Mouse (Mus musculus) R1 (cell line): ENCODE measurements at regions not wholly inside any gene's neighbourhood (a gene's known extent, or its start where the extent isn't known, plus 50 kb on each side); places are given as distances from the start of the nearest gene placed in this dataset.

Source experiments
- DNase-seq: peaks from one replicate; pipeline ENCODE4 v3.0.0-alpha.2; 2018; ENCODE audit warnings: low read depth, low spot score

DNA sequence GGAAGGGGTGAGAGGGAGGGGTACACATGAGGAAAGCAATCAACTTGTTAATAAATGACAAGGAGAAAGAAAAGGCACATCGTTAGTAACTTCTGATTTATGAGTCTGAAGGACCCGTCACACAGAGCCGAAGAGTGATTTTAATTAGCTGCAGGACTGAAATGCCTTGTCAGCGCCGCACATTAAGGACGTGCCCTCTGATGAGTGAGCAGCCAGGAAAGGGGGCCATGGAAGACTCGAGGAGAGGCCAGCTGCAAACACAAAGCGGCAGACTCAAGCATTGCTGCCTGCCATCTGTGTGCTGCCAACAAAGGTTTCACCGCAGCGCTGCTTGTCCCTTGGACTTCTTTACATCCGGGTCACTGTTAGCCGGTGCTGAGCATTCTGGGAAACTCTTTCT is 184.8 kb upstream of the Fn1 start:
- peak; percentile 15 for DNase-seq

DNA sequence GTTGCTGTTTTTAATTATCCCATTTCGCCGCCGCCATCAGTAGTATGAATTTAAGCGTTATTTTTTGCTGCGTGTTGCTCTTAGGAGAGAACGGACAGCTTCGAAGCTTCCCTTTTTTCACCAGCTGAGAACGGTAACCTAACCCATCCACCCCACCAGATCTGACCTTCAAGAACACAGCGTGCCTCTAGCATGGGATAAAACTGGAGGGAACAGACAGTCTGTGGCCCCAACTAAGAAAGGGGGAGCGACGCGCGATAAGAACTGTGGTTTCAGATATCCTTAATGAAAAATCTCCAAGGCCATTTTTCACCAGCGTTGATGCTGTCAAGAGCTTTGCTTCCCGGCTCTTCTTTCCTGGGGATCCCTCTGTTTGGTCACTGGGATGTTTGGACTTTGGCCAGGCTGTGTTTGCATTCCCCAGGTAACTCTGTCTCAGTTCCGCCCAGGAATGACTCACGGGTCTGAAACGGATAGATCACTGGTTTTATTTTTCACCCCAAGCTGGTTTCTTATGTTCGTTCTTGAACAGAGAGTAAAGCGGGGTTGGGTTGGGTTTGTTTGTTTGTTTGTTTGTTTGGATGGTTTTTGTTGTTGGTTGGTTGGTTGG is 184.1 kb upstream of the Fn1 start:
- DNase-seq: peak; percentile 7

DNA sequence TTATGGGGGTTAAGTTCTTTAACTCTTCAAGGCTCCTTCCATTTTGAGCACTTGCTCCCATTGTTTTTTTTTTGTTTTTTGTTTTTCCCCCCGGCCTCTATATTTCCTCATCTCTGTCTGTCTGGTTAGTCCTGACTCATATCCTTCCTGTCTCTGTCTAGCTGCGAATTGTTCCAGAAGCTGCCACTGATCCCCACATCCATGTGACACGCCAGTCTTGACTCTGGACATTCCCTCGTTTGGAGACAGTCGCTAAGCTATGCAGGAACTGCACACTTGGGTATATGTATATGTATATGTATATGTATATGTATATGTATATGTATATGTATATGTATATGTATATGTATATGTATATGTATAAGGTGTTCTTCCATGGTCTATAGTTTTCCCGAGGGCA is 177.4 kb upstream of the Fn1 start:
- DNase-seq: no peak

DNA sequence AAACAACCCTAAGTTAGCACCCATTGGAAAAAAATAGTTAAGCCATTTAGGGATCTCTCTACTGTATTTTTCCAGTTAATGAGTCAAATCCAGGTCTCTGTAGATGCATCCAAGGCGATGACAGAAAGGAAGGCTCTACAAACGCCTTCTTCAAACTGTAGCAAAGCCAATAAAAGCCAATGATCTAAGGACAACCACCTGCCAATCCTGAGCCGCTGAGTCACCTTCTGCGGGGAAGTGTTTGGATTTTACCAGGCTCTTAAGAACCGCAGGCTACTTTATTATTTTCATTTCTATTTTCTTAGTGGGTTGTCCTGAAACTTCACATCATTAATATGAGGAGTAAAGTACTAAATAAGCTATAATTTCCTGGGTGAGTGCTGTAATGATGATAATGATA is 171.4 kb upstream of the Fn1 start:
- DNase-seq: no peak

DNA sequence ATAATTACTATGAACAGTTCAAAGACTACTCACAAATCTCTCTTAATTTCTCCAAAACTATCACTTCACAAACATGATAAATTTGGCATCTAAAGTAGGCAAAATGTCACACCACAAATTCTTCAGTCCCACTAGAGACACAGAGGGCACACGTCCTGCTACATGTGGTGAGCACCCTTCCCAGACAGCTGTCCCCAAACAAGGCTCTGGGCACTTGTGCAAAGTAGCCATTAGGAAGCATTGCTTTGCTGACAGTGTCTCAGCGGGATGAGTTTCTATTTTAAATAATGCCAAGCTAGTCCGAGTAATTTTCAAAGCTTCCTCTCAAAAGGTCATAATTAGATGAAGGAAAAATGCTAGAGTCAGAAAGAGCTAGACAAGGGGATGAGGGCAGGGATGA is 169.1 kb upstream of the Fn1 start:
- DNase-seq: no peak

DNA sequence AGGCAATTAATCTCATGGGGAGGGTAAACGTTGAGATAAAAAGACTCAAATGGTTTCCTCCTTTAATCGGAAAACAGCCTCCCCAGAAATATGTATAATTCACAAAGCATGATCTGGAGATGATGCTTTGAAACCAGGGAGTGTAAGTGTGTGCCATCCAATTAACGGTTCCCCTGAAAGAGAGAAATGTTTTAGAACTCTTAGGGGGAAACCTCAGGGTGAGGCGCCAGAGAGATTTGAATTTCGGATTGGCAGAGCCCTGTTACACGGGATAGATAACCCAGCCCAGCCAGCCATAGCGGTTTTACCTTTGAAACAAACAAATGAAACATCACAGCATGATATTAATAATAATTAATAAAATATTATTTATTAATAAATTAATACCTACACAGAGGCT is 168.1 kb upstream of the Fn1 start:
- DNase-seq: no peak

DNA sequence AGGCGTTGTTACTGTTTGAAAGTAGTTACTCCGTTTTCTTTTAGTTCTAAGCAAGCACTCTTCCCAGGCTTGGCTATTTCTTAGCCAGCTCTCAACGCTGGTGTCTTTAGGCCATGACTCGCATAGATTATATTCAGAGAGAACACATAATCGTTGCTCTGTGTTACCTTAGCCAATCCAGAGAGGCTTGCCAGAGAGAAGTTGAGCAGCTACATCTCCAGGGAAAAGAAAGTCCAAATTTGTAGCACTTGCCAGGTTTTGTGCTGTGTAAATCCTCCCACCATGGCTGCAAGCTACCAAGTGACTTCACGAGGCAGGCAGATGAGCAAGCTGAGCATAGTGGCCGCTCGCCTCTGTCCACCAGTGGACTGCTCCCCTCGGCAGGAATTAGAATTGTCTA is 163.3 kb upstream of the Fn1 start:
- no peak for DNase-seq

DNA sequence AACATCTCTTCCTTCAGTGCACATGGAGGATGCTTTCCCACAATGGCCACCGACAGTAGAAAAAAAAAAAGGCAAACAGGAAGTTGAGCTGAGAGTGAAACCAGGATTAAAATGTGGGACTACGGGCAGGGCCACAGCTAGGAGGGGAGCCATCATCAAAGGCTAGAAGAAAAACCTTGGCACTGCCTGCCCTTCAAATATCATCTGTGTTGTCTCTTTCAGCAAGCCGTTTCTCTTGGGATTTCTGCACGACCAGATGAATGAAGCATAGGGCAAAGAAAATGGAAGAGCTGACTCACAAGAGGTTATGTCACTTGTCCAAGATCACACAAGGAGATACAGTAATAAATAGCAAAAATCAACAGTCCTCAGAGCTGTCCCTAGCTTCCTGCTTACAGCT is 161.1 kb upstream of the Fn1 start:
- no peak for DNase-seq

DNA sequence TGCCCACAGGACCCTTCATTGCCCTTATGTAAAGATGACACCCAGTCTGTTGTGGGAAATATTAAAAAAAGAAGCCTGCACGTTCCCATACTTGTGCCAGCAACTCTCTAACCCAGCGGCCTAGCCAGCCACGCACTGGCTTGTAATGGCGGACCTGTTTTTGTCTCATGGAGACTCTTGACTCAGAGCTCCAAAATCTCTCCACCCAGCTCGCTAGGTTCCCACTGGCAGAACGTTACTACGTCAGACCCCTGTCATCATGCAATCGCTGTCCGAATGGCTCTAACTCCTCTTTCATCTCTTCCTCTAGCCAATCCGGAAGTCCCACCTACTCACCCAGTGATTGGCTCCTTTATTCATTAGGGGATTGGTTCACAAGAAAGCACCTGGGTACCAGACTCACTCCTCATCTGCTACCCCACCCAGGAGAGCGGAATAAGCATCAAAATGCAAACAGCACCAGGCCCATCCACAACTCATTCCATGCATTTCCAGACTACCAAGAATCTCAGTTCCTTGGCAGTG is 159.2 kb upstream of the Fn1 start:
- peak; percentile 76 for DNase-seq

DNA sequence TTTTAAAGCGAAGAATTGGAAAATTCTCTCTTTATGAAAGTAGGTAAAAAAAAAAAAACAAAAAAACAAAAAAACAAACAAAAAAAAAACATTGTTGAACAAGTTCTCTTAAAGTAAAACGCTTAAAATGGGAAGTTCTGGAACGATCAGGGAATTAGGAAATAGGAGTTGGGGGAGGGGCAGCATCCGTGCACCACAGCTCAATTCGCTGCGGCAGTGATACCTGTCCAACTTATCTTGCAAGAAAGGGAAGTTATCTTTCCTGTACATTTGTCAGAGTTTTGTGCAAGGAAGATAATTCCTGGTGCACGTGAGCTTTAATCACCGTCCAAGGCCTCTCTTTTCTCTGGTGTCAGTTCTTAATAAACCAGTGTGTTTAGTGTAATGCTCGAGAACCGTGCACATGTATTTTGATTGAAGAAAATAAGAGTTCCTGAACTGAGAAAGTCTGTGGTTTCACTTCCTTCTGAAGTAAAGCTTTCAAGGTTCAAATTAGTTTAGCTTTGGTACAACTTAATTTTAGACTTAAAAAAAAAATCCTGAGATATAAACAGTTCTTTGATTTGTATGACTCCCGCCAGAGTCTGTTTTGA is 158.3 kb upstream of the Fn1 start:
- DNase-seq: no peak

DNA sequence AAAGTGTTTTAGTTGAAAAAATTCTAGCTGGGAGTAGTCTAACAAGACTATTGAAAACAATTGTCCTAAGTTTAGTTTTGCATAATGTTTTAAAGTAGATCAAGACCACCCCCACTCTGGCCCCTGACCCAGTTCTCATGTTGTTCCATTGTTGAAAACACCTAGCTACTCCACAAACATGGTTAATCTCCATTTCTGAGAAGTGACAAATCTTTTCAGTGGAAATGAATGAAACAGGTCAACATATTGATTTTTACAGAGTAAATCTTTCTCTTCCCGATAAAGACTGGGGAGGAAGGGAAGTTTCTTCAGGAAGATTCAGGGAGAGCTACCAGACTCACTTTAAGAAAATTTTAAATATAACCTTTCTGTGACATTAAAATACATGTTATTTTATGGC is 155.0 kb upstream of the Fn1 start:
- no peak for DNase-seq

DNA sequence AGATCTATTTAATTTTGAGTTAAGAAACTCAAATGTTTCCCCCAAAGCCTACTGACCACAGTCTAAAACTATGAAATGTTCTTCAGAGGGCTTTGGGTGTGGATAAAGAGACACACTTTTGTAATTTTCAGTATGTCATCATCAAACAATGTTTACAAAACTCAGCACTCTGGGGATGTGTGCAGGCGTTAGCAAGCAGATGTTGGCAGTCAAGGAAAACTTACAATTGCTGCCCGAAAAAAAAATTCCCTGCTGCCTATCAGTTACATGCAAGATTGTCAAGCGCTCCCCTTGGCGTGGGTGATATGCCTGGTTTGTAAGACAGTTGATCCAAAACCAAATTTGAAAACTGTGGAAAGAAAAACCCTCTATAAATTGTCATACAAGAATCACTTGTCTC is 154.6 kb upstream of the Fn1 start:
- DNase-seq: no peak

DNA sequence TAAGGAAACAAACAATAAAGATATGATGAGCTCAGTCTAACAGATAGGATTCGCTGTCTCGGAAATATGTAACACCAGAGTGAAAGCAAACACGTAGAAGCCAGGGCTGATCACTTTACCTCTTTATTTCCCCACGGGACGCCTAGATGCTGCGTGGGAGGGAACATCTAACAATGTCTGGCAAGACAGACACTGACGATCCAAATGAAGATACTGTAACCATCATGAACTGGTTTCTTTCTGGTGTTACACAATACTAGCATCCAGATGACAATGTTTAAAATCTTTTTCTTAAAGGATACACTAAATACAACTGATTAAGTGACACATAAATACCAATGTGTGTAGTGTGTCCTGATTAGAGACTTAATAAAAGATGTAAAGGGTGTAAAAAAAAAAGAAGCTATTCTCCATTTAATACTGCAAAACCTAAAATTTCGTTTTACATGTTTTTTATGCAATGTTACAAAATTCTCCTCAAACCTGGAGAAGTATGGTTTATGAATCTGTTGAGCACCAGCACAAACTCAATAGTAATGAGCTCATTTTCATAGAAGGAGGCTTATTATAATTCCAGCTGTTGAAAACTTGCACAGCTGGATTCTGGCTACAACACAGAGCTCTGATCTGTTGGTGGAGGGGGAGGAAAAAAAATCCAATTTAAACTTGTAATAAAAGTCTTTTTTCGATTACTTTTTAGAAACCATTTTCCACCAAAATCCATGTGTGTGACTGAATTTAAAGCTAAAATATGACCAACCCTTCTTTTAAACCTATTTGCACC is 148.5 kb upstream of the Fn1 start:
- DNase-seq: no peak

DNA sequence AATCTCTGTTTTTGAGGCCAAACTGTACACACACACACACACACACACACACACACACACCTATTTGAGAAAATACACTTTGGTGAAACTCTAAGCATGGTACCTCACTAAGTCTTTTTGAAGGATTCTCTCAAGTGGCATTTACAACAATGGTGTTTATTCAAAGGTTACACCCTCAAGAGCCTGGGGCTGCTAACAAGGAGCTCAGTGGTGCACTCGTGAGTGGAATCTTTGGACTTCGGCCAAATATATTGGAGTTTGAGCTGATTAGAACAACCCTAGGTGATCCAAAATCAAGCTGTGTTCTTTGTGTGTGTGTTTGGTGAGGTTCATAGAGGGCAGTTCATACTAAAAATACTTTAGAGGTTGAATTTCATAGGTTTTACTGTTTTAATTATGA is 147.6 kb upstream of the Fn1 start:
- no peak for DNase-seq

DNA sequence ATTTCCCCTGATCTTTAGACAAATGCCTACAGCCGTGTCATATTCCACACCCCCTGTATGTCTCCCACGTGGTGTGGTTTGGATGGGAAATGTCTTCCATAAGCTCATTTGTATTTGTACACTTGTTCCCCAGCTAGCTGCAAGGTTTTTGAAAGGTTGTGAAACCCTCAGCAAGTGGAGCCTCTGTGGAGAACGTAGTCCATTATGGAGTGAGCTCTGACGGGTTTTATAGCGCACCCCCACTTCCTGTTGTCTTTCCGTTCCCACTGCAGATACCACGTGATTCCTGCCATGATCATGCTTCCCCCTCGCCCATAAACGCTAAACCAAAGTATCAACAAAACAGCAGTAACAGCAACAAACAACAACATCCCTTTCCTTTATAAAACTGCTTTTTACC is 145.6 kb upstream of the Fn1 start:
- no peak for DNase-seq

DNA sequence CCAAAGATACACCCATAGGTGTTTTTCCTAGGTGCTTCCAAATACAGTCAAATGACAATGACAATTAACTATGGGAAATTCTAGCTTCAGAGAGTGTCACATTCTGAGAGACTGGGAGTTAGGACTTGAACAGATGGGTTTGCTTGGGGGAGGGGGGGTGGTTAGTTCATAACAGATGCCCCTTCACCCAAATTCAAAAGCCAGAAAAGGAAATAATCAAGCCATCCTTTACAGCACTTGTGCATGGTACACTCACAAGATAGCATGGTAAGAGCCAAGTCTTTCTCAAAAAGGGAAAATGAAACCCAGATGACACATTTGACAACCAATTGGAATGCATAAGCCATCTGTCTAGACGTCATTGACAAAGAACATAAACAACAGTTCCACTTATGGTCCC is 135.4 kb upstream of the Fn1 start:
- no peak for DNase-seq

DNA sequence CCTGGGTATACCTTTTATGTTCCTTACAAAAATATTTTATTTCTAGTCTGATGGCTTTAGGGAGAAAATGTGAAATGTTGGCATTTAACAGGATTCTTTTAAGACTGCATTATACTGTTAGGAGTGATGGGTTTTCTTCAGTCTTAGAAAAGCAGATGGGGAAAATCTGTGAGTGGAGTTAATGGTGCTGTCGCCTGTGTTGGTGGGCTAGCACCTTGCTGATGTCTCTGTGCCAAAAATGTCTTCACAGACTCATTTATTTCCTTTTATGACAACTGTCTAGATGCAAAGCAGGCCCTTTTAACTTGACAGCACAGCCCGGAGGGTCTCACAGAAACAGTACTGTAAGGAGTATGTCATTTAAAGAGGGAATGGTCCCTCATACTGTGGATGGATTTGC is 131.9 kb upstream of the Fn1 start:
- DNase-seq: no peak

DNA sequence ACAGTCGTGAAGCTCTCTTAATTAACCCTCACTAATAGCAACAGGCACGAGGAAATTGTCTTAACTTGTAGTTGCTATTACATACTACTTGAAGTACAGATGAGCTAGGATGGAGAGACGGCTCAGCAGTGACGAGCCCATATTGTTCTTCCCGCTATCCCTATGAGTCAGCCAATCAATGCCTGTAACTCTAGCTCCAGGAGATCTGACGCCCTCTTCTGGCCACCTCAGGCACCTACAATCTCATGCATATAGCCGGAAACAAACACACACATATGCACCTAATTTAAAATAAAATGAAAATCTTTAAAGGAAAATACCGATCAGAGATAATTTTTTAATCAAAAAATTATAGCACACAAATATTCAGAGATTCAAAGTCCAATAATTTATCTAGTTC is 125.3 kb upstream of the Fn1 start:
- peak; percentile 61 for DNase-seq

DNA sequence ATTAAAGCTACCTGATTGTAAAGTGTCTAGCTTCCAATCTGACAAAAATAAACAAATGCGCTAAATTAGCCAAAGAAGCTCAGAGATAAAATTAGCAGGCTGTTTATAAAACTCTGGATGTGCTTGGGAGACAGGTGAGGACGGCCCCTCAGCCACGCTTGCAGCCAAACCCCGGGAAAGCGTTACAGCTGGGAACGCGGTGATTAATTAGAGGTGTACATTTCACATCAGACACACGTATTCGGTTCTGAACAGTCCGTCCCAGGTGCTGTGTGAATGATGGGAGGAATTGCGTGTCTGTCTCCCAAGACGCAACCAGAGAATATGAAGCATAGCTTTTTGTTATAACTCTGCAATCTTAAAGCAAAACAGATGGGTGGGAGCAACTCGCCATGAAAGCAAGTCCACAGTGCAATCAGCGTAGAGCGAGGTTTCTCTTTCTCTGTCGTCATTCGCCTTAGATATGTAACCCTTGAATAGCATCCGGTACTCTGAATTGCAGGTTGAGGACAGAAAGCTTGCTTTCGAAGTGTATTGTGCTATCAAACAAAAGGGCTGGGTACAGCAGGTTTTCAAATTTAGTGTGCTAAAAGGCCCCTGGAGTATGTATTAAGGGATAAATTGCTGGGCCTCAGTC is 123.0 kb upstream of the Fn1 start:
- no peak for DNase-seq

DNA sequence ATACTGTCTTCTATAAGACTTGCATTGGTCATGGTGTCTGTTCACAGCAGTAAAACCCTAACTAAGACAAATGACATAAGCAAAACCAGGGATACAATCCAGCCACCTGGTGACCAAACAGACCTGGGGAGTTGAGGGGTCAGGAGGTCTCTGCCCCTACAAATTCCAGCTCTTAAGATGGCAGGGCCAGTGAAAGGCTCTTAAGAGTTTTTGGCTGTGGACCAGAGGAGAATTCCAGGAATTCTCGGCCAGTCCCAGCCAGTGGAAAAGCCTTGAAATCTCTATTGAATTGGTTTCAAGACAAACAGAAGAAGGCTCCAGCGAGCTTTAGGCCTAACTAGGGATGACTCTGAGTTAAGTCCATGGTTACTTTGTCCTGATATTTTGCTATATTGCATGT is 119.5 kb upstream of the Fn1 start:
- DNase-seq: no peak

DNA sequence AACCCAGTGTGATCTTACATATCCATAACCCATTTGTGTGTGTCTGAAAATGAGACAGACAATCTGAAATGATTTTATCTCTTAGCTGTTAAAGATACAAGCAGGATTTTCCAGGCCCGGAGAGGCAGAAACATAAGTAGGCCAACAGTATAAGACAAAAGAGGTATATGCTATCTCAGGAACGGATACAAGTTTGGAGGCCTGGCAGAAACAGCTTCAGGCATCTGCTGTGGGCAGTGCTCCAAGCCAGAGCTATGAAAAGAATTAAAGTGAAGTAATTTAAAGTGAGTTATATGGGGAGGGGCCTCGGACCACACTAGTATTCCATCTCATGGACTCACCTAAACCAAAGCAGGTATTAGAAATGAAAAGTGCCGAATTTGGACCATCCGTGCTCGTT is 118.8 kb upstream of the Fn1 start:
- DNase-seq: no peak

DNA sequence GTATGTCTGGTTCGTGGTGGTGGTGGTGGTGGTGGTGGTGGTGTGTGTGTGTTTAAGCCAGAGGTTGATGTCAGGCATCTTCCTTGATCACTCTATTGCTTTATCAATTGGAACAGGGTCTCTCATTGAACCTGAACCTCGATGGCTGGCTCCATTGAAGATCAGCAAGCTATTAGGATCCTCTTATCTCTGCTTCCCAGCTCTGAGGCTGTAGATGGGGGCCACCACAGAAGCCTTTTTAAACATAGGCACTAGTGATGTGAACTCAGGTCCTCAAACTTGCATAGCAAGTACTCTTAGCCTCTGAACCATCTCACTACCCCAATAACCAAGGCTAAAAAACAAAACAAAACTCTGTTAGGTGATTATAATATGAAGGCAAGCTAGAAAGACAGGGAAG is 116.6 kb upstream of the Fn1 start:
- DNase-seq: no peak

DNA sequence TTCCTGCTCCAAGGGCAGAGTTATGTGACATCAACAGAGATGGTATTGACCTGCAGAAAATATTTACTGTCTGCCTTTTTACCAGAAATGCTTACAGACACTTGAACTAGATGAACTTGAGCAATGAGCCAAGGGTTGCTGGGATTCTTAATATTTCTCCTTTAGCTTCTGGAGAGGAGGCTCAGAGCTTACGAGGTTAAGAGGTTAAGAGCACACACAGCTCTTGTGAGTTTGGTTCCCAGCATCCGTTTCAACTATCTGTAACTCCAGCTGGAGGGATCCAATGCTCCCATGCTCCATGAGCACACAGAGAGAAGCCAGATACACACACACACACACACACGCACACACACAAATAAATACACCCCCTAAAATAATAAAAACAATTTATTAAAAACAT is 114.7 kb upstream of the Fn1 start:
- DNase-seq: no peak
